Mouse (Mus musculus) CH12.LX (cell line): ENCODE results near the gene Bicd2. TPM values are rescaled to one million over a fixed set of nuclear protein-coding genes. Genes with fewer than 3 reads are reported as not detected.

Experiments used
- DNase-seq: peaks from one replicate; pipeline ENCODE4 v3.0.0-alpha.2; 2013; ENCODE audit errors: extremely low read depth
- H3K27ac ChIP-seq: 2 replicates; pipeline ENCODE4 v1.5.1; 2012; ENCODE audit warnings: low read depth, mild to moderate bottlenecking, control low read depth, moderate library complexity; ENCODE audit not compliant: insufficient read depth
- H3K27me3 ChIP-seq: replicated peaks from 2 replicates; pipeline ENCODE3; 2012; ENCODE audit warnings: inconsistent platforms
- H3K36me3 ChIP-seq, 2 experiments: replicated peaks in 1 of 2; 2 replicates each; pipeline versions ENCODE3 to v1.6.1; 2012; ENCODE audit warnings: inconsistent platforms in 1 of 2, low read length in 1 of 2, mild to moderate bottlenecking in 1 of 2, mixed read lengths in 1 of 2, moderate library complexity in 1 of 2; ENCODE audit not compliant: control insufficient read depth in 1 of 2, insufficient read depth in 1 of 2
- H3K4me1 ChIP-seq, 2 experiments: 2 replicates each; pipeline ENCODE4 v1.6.1; 2012; ENCODE audit warnings: inconsistent platforms in 1 of 2, moderate library complexity in 1 of 2; ENCODE audit not compliant: insufficient read depth in 2 of 2, control insufficient read depth in 1 of 2
- H3K4me2 ChIP-seq: 2 replicates; pipeline ENCODE4 v1.6.1; 2012; ENCODE audit warnings: low read depth, mild to moderate bottlenecking, control low read depth; ENCODE audit not compliant: poor library complexity, insufficient read depth, severe bottlenecking
- H3K4me3 ChIP-seq, 3 experiments: fragments of 150-350 bp in 1 of 3; sonication (generic) in 1 of 3; replicated peaks in 1 of 3; 2 replicates each; pipeline versions ENCODE3 to v1.5.1; 2011 to 2012; ENCODE audit warnings: low read depth in 2 of 3, low read length in 2 of 3, mild to moderate bottlenecking in 2 of 3, moderate library complexity in 2 of 3, control low read depth in 1 of 3, improper control_type of control experiment in 1 of 3, inconsistent platforms in 1 of 3, mixed read lengths in 1 of 3; ENCODE audit not compliant: poor library complexity in 1 of 3
- H3K79me2 ChIP-seq: replicated peaks from 2 replicates; pipeline ENCODE4 v1.6.1; 2012; ENCODE audit warnings: mild to moderate bottlenecking, moderate library complexity; ENCODE audit not compliant: control insufficient read depth, poor library complexity, insufficient read depth, severe bottlenecking; ENCODE audit errors: extremely low read depth
- H3K9ac ChIP-seq: 2 replicates; pipeline ENCODE4 v1.6.1; 2012; ENCODE audit warnings: low read depth, mild to moderate bottlenecking, control low read depth, moderate library complexity; ENCODE audit not compliant: insufficient read depth
- H3K9me3 ChIP-seq: replicated peaks from 2 replicates; pipeline ENCODE3; 2012; ENCODE audit warnings: low read length, inconsistent platforms, mixed read lengths
- BHLHE40 ChIP-seq: IDR thresholded peaks from 2 replicates; pipeline ENCODE4 v1.6.1; 2011; ENCODE audit warnings: mild to moderate bottlenecking, low read depth, low read length, improper control_type of control experiment
- CHD1 ChIP-seq: IDR thresholded peaks from 2 replicates; pipeline ENCODE4 v1.6.1; 2012; ENCODE audit warnings: low read depth, low read length, improper control_type of control experiment, inconsistent platforms
- CTCF ChIP-seq, 2 experiments: IDR thresholded peaks in 1 of 2; conservative IDR thresholded peaks in 1 of 2; 2 replicates each; pipeline ENCODE4 v1.5.1; 2011 to 2012; ENCODE audit warnings: low read depth in 2 of 2, low read length in 2 of 2, improper control_type of control experiment in 1 of 2, inconsistent platforms in 1 of 2, mild to moderate bottlenecking in 1 of 2, moderate library complexity in 1 of 2
- E2F4 ChIP-seq: IDR thresholded peaks from 2 replicates; pipeline ENCODE4 v1.6.1; 2011; ENCODE audit warnings: low read depth, low read length, improper control_type of control experiment; ENCODE audit not compliant: insufficient replicate concordance
- ELF1 ChIP-seq: IDR thresholded peaks from 2 replicates; pipeline ENCODE4 v1.6.1; 2014; ENCODE audit warnings: low read depth, mild to moderate bottlenecking, inconsistent platforms, low read length, improper control_type of control experiment
- EP300 ChIP-seq: IDR thresholded peaks from 2 replicates; pipeline ENCODE4 v1.6.1; 2011; ENCODE audit warnings: low read length, improper control_type of control experiment
- ETS1 ChIP-seq: conservative IDR thresholded peaks from 2 replicates; pipeline ENCODE4 v1.6.1; 2012; ENCODE audit warnings: low read depth, mild to moderate bottlenecking, inconsistent platforms, low read length, improper control_type of control experiment, moderate library complexity
- GABPA ChIP-seq: IDR thresholded peaks from 2 replicates; pipeline ENCODE4 v1.6.1; 2012; ENCODE audit warnings: low read depth, low read length, improper control_type of control experiment, inconsistent platforms; ENCODE audit not compliant: insufficient replicate concordance
- HCFC1 ChIP-seq: IDR thresholded peaks from 2 replicates; pipeline ENCODE4 v1.6.1; 2012; ENCODE audit warnings: low read depth, mild to moderate bottlenecking, inconsistent platforms, low read length, improper control_type of control experiment
- JUN ChIP-seq: IDR thresholded peaks from 2 replicates; pipeline ENCODE4 v1.6.1; 2011; ENCODE audit warnings: low read depth, mild to moderate bottlenecking, low read length, improper control_type of control experiment, moderate library complexity; ENCODE audit not compliant: insufficient read depth
- JUND ChIP-seq: conservative IDR thresholded peaks from 2 replicates; pipeline ENCODE4 v1.6.1; 2011; ENCODE audit warnings: low read depth, low read length, improper control_type of control experiment
- KAT2A ChIP-seq: IDR thresholded peaks from 2 replicates; pipeline ENCODE4 v1.6.1; 2012; ENCODE audit warnings: low read length, improper control_type of control experiment, inconsistent platforms; ENCODE audit not compliant: insufficient replicate concordance
- MAFK ChIP-seq: IDR thresholded peaks from 2 replicates; pipeline ENCODE4 v1.6.1; 2011; ENCODE audit warnings: low read length, improper control_type of control experiment; ENCODE audit not compliant: insufficient replicate concordance
- MAX ChIP-seq: IDR thresholded peaks from 2 replicates; pipeline ENCODE4 v1.6.1; 2011; ENCODE audit warnings: low read length, improper control_type of control experiment
- MEF2A ChIP-seq: IDR thresholded peaks from 2 replicates; pipeline ENCODE4 v1.6.1; 2014; ENCODE audit warnings: low read depth, mild to moderate bottlenecking, inconsistent platforms, low read length, improper control_type of control experiment, borderline replicate concordance
- MXI1 ChIP-seq: IDR thresholded peaks from 2 replicates; pipeline ENCODE4 v1.6.1; 2011; ENCODE audit warnings: mild to moderate bottlenecking, low read depth, low read length, improper control_type of control experiment
- MYC ChIP-seq: IDR thresholded peaks from 2 replicates; pipeline ENCODE4 v1.6.1; 2011; ENCODE audit warnings: low read depth, mild to moderate bottlenecking, improper control_type of control experiment, low read length
- NELFE ChIP-seq: IDR thresholded peaks from 2 replicates; pipeline ENCODE4 v1.6.1; 2011; ENCODE audit warnings: low read depth, low read length, improper control_type of control experiment
- PAX5 ChIP-seq: IDR thresholded peaks from 2 replicates; pipeline ENCODE4 v1.6.1; 2012; ENCODE audit warnings: low read length, inconsistent platforms, mixed read lengths
- POLR2A ChIP-seq: IDR thresholded peaks from 2 replicates; pipeline ENCODE4 v1.6.1; 2011; ENCODE audit warnings: low read depth, mild to moderate bottlenecking, improper control_type of control experiment, low read length
- POLR2AphosphoS2 ChIP-seq: IDR thresholded peaks from 2 replicates; pipeline ENCODE4 v1.6.1; 2011; ENCODE audit warnings: low read depth, low read length, improper control_type of control experiment
- RAD21 ChIP-seq: IDR thresholded peaks from 2 replicates; pipeline ENCODE4 v1.6.1; 2011; ENCODE audit warnings: low read depth, mild to moderate bottlenecking, low read length, improper control_type of control experiment, moderate library complexity
- RCOR1 ChIP-seq: conservative IDR thresholded peaks from 2 replicates; pipeline ENCODE4 v1.6.1; 2012; ENCODE audit warnings: low read depth, mild to moderate bottlenecking, inconsistent platforms, low read length, improper control_type of control experiment
- SIN3A ChIP-seq: IDR thresholded peaks from 2 replicates; pipeline ENCODE4 v1.6.1; 2012; ENCODE audit warnings: low read length, improper control_type of control experiment, inconsistent platforms
- SMC3 ChIP-seq: IDR thresholded peaks from 2 replicates; pipeline ENCODE4 v1.6.1; 2011; ENCODE audit warnings: low read depth, low read length, improper control_type of control experiment
- TCF12 ChIP-seq: IDR thresholded peaks from 2 replicates; pipeline ENCODE4 v1.6.1; 2014; ENCODE audit warnings: low read depth, mild to moderate bottlenecking, inconsistent platforms, low read length, improper control_type of control experiment
- UBTF ChIP-seq: IDR thresholded peaks from 2 replicates; pipeline ENCODE4 v1.6.1; 2012; ENCODE audit warnings: low read depth, mild to moderate bottlenecking, inconsistent platforms, low read length, improper control_type of control experiment, moderate library complexity
- USF1 ChIP-seq: IDR thresholded peaks from 2 replicates; pipeline ENCODE4 v1.6.1; 2014; ENCODE audit warnings: low read depth, mild to moderate bottlenecking, inconsistent platforms, low read length, improper control_type of control experiment
- ZC3H11A ChIP-seq: IDR thresholded peaks from 2 replicates; pipeline ENCODE4 v1.6.1; 2012; ENCODE audit warnings: low read depth, mild to moderate bottlenecking, inconsistent platforms, low read length, improper control_type of control experiment
- ZMIZ1 ChIP-seq: IDR thresholded peaks from 2 replicates; pipeline ENCODE4 v1.6.1; 2012; ENCODE audit warnings: low read depth, mild to moderate bottlenecking, inconsistent platforms, low read length, improper control_type of control experiment
- ZNF384 ChIP-seq: IDR thresholded peaks from 2 replicates; pipeline ENCODE4 v1.6.1; 2012; ENCODE audit warnings: low read depth, low read length, improper control_type of control experiment, inconsistent platforms
- dilution Hi-C: fragments of 300-500 bp; cut with MboI; formaldehyde crosslinking; loops from 2 replicates; pipeline ENCODE4 v1.14.3; 2020; ENCODE audit warnings: low sequenced_read_pairs; ENCODE audit not compliant: extremely low pct_unique_long_range_greater_than_20kb, extremely low pct_ligation_motif_present
- in situ Hi-C: fragments of 300-500 bp; cut with MboI; formaldehyde crosslinking; loops from 3 replicates; pipeline ENCODE4 v1.14.3; 2019; ENCODE audit warnings: low sequenced_read_pairs, low pct_ligation_motif_present, low pct_unique_long_range_greater_than_20kb, mixed read lengths
- polyA plus RNA-seq: library from polyadenylated mRNA; unstranded; fragments of >175 nt; gene quantifications from 2 replicates; pipeline ENCODE4 v1.2.1, GENCODE M21; 2012; ENCODE audit warnings: low read depth; ENCODE audit not compliant: insufficient read length
- total RNA-seq, 2 experiments: library from RNA; depleted of rRNA; stranded (reverse); fragments of 300-350 nt in 1 of 2; fragments of >200 nt in 1 of 2; gene quantifications; 2 replicates each; pipeline ENCODE4 v1.2.3; 2012 to 2014

The Bicd2 gene
- total and polyA plus RNA-seq, 3 experiments: 16.9 to 26.5 (median 21.0) TPM

- dilution Hi-C loops: no loop called here
- Histone ChIP-seq H3K36me3 (peaks cover 7 to 34% of the 10 kb centered on the region in 2 experiments), H3K4me3 (peak overlapping the region; percentile 66 to 96 (median 71)), H3K9me3 (no peaks in the 10 kb centered on the region), H3K4me1 (peaks cover 21 to 53% of the 10 kb centered on the region in 2 experiments), H3K4me2 (peak overlapping the region; percentile 80), H3K27ac (peak overlapping the region; percentile 97), H3K9ac (peak overlapping the region; percentile 93), H3K27me3 (no peaks in the 10 kb centered on the region), H3K79me2 (peaks cover 28% of the 10 kb centered on the region)
- in situ Hi-C loops: no loop called here
- DNase-seq: peak; percentile 38
- TF ChIP-seq MEF2A (no peak), PAX5 (no peak), GABPA (no peak), E2F4 (no peak), SIN3A (0 out of 2 replicates have a peak, but pooled peaks have one; percentile 29), NELFE (no peak)
These were observed 33.2 kb upstream of the Bicd2 start for GRCm38 (mm10) chr13:49308206-49308605.

GRCm38 (mm10) chr13:49308861-49309403, 32.5 kb upstream of the Bicd2 start:
- DNase-seq: peak; percentile 98
- Histone ChIP-seq H3K4me1 (peaks cover 21 to 49% of the 10 kb centered on the region in 2 experiments), H3K36me3 (peaks cover 7 to 27% of the 10 kb centered on the region in 2 experiments), H3K9me3 (no peaks in the 10 kb centered on the region), H3K4me3 (peak overlapping the region; percentile 66 to 96 (median 71)), H3K79me2 (peaks cover 28% of the 10 kb centered on the region), H3K9ac (peak overlapping the region; percentile 93), H3K27ac (peak overlapping the region; percentile 97), H3K27me3 (no peaks in the 10 kb centered on the region), H3K4me2 (peak overlapping the region; percentile 80)
- in situ Hi-C loops: no loop called here
- dilution Hi-C loops: no loop called here
- TF ChIP-seq POLR2AphosphoS2: peak; percentile 65; the same call in 1 of the 2 replicates
- TF ChIP-seq ELF1: peak; percentile 88
- 0 out of 2 replicates have a peak, but pooled peaks have one; percentile 31 for TF ChIP-seq UBTF
- TF ChIP-seq ZC3H11A: no peak
- TF ChIP-seq SMC3: 0 out of 2 replicates have a peak, but pooled peaks have one; percentile 3
- TF ChIP-seq MEF2A: peak; percentile 95
- no peak for TF ChIP-seq PAX5
- TF ChIP-seq JUND: peak; percentile 86
- TF ChIP-seq TCF12: peak; percentile 80; the same call in 1 of the 2 replicates
- TF ChIP-seq POLR2A: peak; percentile 72
- peak; percentile 84 for TF ChIP-seq JUN
- peak; percentile 91 for TF ChIP-seq SIN3A
- TF ChIP-seq ZMIZ1: peak; percentile 80; the same call in 1 of the 2 replicates
- TF ChIP-seq EP300: peak; percentile 82
- TF ChIP-seq CHD1: peak; percentile 88
- TF ChIP-seq RAD21: no peak
- peak; percentile 79 for TF ChIP-seq BHLHE40
- no peak for TF ChIP-seq GABPA
- TF ChIP-seq CTCF (conservative IDR thresholded peaks at IDR 0.05 in 1 of 2, IDR thresholded peaks at IDR 0.05 in 1 of 2; ENCODE audit: low read depth in 2 of 2, low read length in 2 of 2): no peak
- TF ChIP-seq HCFC1: peak; percentile 44
- no peak for TF ChIP-seq USF1
- peak; percentile 34; the same call in 1 of the 2 replicates for TF ChIP-seq MYC
- peak; percentile 86 for TF ChIP-seq MAX
- peak; percentile 55; the same call in 1 of the 2 replicates for TF ChIP-seq MAFK
- TF ChIP-seq MXI1: peak; percentile 75
- TF ChIP-seq ETS1: peak; percentile 93
- no peak for TF ChIP-seq ZNF384
- no peak; the same call in 1 of the 2 replicates for TF ChIP-seq RCOR1
- TF ChIP-seq KAT2A: 0 out of 2 replicates have a peak, but pooled peaks have one; percentile 55
